Mouse (Mus musculus): ENCODE data around the gene Scgb2b3. TPM values are rescaled to one million over a fixed set of nuclear protein-coding genes. Genes with fewer than 3 reads are reported as not detected.

Gene Scgb2b3
- polyA plus RNA-seq (2012; rRNA removed) (not detected in 2 replicates), polyA plus RNA-seq (2014; fragmentation: Nextera tagmentation; extraction: Ambion mirVana) (not detected in 2 replicates)

- DNase-seq (ENCODE audit: low spot score) (no peak), ATAC-seq (ENCODE audit: low FRiP score, low read depth) (no peak)
- H3K4me1 ChIP-seq (ENCODE audit: control insufficient read depth, insufficient read depth, low read length): no peaks in the 10 kb centered on the region
- no peak within 1 kb of the TSS for H3K4me2 ChIP-seq (replicated peaks; ENCODE audit: low read depth, low read length, severe bottlenecking)
- no peak within 1 kb of the TSS for H3K27ac ChIP-seq (replicated peaks; ENCODE audit: low read depth, low read length)
- peaks cover 13% of the 10 kb centered on the region; the same call in 1 of the 2 replicates for H3K9me3 ChIP-seq (ENCODE audit: control insufficient read depth, low read length)
- TF ChIP-seq POLR2A (IDR thresholded peaks at IDR 0.05; ENCODE audit: borderline replicate concordance, extremely low read depth, insufficient read depth, insufficient read length): no peak
- WGBS: 66% methylated on average over 4 of the region's 4 CpGs
- no peaks in the 10 kb centered on the region for H3K36me3 ChIP-seq (ENCODE audit: control insufficient read depth, insufficient read depth, low read length)
- H3K9ac ChIP-seq (ENCODE audit: low read depth, low read length, severe bottlenecking): no peak within 1 kb of the TSS
- H3K4me3 ChIP-seq (replicated peaks; ENCODE audit: low read length): no peak within 1 kb of the TSS
- no peaks in the 10 kb centered on the region for H3K27me3 ChIP-seq (ENCODE audit: control insufficient read depth, insufficient read depth, low read length)
Measured at GRCm38 (mm10) chr7:31362022-31362560, at the start of gene Scgb2b3. Gene Scgb2b3, minus strand, starts transcription at chr7:31362072.

- H3K36me3 ChIP-seq (ENCODE audit: control insufficient read depth, insufficient read depth, low read length): no peaks in the 10 kb centered on the region
- 56% methylated on average over 3 of the region's 3 CpGs for WGBS
- peaks cover 13% of the 10 kb centered on the region for H3K9me3 ChIP-seq (ENCODE audit: control insufficient read depth, low read length)
- no peak within 1 kb of the TSS for H3K4me2 ChIP-seq (replicated peaks; ENCODE audit: low read depth, low read length, severe bottlenecking)
- DNase-seq (ENCODE audit: low spot score): no peak
- H3K27ac ChIP-seq (replicated peaks; ENCODE audit: low read depth, low read length): no peak within 1 kb of the TSS
- no peak for TF ChIP-seq POLR2A (IDR thresholded peaks at IDR 0.05; ENCODE audit: borderline replicate concordance, extremely low read depth, insufficient read depth, insufficient read length)
- H3K4me1 ChIP-seq (ENCODE audit: control insufficient read depth, insufficient read depth, low read length): no peaks in the 10 kb centered on the region
- no peak for ATAC-seq (ENCODE audit: low FRiP score, low read depth)
- no peaks in the 10 kb centered on the region for H3K27me3 ChIP-seq (ENCODE audit: control insufficient read depth, insufficient read depth, low read length)
- no peak within 1 kb of the TSS for H3K4me3 ChIP-seq (replicated peaks; ENCODE audit: low read length)
- no peak within 1 kb of the TSS for H3K9ac ChIP-seq (ENCODE audit: low read depth, low read length, severe bottlenecking)
Measured at GRCm38 (mm10) chr7:31375292-31375691, 13.4 kb upstream of the Scgb2b3 start, which contains the start of gene Scgb1b3. Gene Scgb1b3, plus strand, starts transcription at chr7:31375592.

Other genes with a start within 250 kb of the Scgb2b3 start
- 5.5 and 6.6 TPM in 2 replicates for gene Hpn, start 246.8 kb downstream of the Scgb2b3 start, polyA plus RNA-seq (2012; rRNA removed)
- gene Hpn, start 246.8 kb downstream of the Scgb2b3 start, polyA plus RNA-seq (2014; fragmentation: Nextera tagmentation; extraction: Ambion mirVana): 2.5 and 3.1 TPM in 2 replicates
- 15.0 and 16.4 TPM in 2 replicates for gene Scn1b, start 235.1 kb downstream of the Scgb2b3 start, polyA plus RNA-seq (2012; rRNA removed)
- gene Scn1b, start 235.1 kb downstream of the Scgb2b3 start, polyA plus RNA-seq (2014; fragmentation: Nextera tagmentation; extraction: Ambion mirVana): 6.1 and 6.5 TPM in 2 replicates
- gene Gramd1a, start 206.2 kb downstream of the Scgb2b3 start, polyA plus RNA-seq (2012; rRNA removed): 157 and 216 TPM in 2 replicates
- gene Gramd1a, start 206.2 kb downstream of the Scgb2b3 start, polyA plus RNA-seq (2014; fragmentation: Nextera tagmentation; extraction: Ambion mirVana): 59.8 and 83.0 TPM in 2 replicates
- gene Scgb2b2, start 71.6 kb downstream of the Scgb2b3 start, polyA plus RNA-seq (2012; rRNA removed): not detected in 2 replicates
- gene Scgb2b2, start 71.6 kb downstream of the Scgb2b3 start, polyA plus RNA-seq (2014; fragmentation: Nextera tagmentation; extraction: Ambion mirVana): not detected in 2 replicates
- not detected in 2 replicates for gene Scgb1b2, start 70.3 kb downstream of the Scgb2b3 start, polyA plus RNA-seq (2012; rRNA removed)
- gene Scgb1b2, start 70.3 kb downstream of the Scgb2b3 start, polyA plus RNA-seq (2014; fragmentation: Nextera tagmentation; extraction: Ambion mirVana): not detected in 2 replicates
- not detected in 2 replicates for gene Scgb1b3, start 13.5 kb upstream of the Scgb2b3 start, polyA plus RNA-seq (2012; rRNA removed)
- not detected in 2 replicates for gene Scgb1b3, start 13.5 kb upstream of the Scgb2b3 start, polyA plus RNA-seq (2014; fragmentation: Nextera tagmentation; extraction: Ambion mirVana)

All from limb, embryonic 14.5 days (tissue).